Mouse (Mus musculus) CH12.LX (cell line): ENCODE results near the gene Slc4a3. TPM values are rescaled to one million over a fixed set of nuclear protein-coding genes. Genes with fewer than 3 reads are reported as not detected.

Source experiments
- DNase-seq: peaks from one replicate; pipeline ENCODE4 v3.0.0-alpha.2; 2013; ENCODE audit errors: extremely low read depth
- H3K27ac ChIP-seq: 2 replicates; pipeline ENCODE4 v1.5.1; 2012; ENCODE audit warnings: low read depth, mild to moderate bottlenecking, control low read depth, moderate library complexity; ENCODE audit not compliant: insufficient read depth
- H3K27me3 ChIP-seq: replicated peaks from 2 replicates; pipeline ENCODE3; 2012; ENCODE audit warnings: inconsistent platforms
- H3K36me3 ChIP-seq, 2 experiments: replicated peaks in 1 of 2; 2 replicates each; pipeline versions ENCODE3 to v1.6.1; 2012; ENCODE audit warnings: inconsistent platforms in 1 of 2, low read length in 1 of 2, mild to moderate bottlenecking in 1 of 2, mixed read lengths in 1 of 2, moderate library complexity in 1 of 2; ENCODE audit not compliant: control insufficient read depth in 1 of 2, insufficient read depth in 1 of 2
- H3K4me1 ChIP-seq, 2 experiments: 2 replicates each; pipeline ENCODE4 v1.6.1; 2012; ENCODE audit warnings: inconsistent platforms in 1 of 2, moderate library complexity in 1 of 2; ENCODE audit not compliant: insufficient read depth in 2 of 2, control insufficient read depth in 1 of 2
- H3K4me2 ChIP-seq: 2 replicates; pipeline ENCODE4 v1.6.1; 2012; ENCODE audit warnings: low read depth, mild to moderate bottlenecking, control low read depth; ENCODE audit not compliant: poor library complexity, insufficient read depth, severe bottlenecking
- H3K4me3 ChIP-seq, 3 experiments: fragments of 150-350 bp in 1 of 3; sonication (generic) in 1 of 3; replicated peaks in 1 of 3; 2 replicates each; pipeline versions ENCODE3 to v1.5.1; 2011 to 2012; ENCODE audit warnings: low read depth in 2 of 3, low read length in 2 of 3, mild to moderate bottlenecking in 2 of 3, moderate library complexity in 2 of 3, control low read depth in 1 of 3, improper control_type of control experiment in 1 of 3, inconsistent platforms in 1 of 3, mixed read lengths in 1 of 3; ENCODE audit not compliant: poor library complexity in 1 of 3
- H3K79me2 ChIP-seq: replicated peaks from 2 replicates; pipeline ENCODE4 v1.6.1; 2012; ENCODE audit warnings: mild to moderate bottlenecking, moderate library complexity; ENCODE audit not compliant: control insufficient read depth, poor library complexity, insufficient read depth, severe bottlenecking; ENCODE audit errors: extremely low read depth
- H3K9ac ChIP-seq: 2 replicates; pipeline ENCODE4 v1.6.1; 2012; ENCODE audit warnings: low read depth, mild to moderate bottlenecking, control low read depth, moderate library complexity; ENCODE audit not compliant: insufficient read depth
- H3K9me3 ChIP-seq: replicated peaks from 2 replicates; pipeline ENCODE3; 2012; ENCODE audit warnings: low read length, inconsistent platforms, mixed read lengths
- CHD1 ChIP-seq: IDR thresholded peaks from 2 replicates; pipeline ENCODE4 v1.6.1; 2012; ENCODE audit warnings: low read depth, low read length, improper control_type of control experiment, inconsistent platforms
- E2F4 ChIP-seq: IDR thresholded peaks from 2 replicates; pipeline ENCODE4 v1.6.1; 2011; ENCODE audit warnings: low read depth, low read length, improper control_type of control experiment; ENCODE audit not compliant: insufficient replicate concordance
- ELF1 ChIP-seq: IDR thresholded peaks from 2 replicates; pipeline ENCODE4 v1.6.1; 2014; ENCODE audit warnings: low read depth, mild to moderate bottlenecking, inconsistent platforms, low read length, improper control_type of control experiment
- HCFC1 ChIP-seq: IDR thresholded peaks from 2 replicates; pipeline ENCODE4 v1.6.1; 2012; ENCODE audit warnings: low read depth, mild to moderate bottlenecking, inconsistent platforms, low read length, improper control_type of control experiment
- IRF4 ChIP-seq: IDR thresholded peaks from 2 replicates; pipeline ENCODE4 v1.6.1; 2014; ENCODE audit warnings: low read depth, mild to moderate bottlenecking, inconsistent platforms, low read length, improper control_type of control experiment
- JUND ChIP-seq: conservative IDR thresholded peaks from 2 replicates; pipeline ENCODE4 v1.6.1; 2011; ENCODE audit warnings: low read depth, low read length, improper control_type of control experiment
- MAFK ChIP-seq: IDR thresholded peaks from 2 replicates; pipeline ENCODE4 v1.6.1; 2011; ENCODE audit warnings: low read length, improper control_type of control experiment; ENCODE audit not compliant: insufficient replicate concordance
- MAX ChIP-seq: IDR thresholded peaks from 2 replicates; pipeline ENCODE4 v1.6.1; 2011; ENCODE audit warnings: low read length, improper control_type of control experiment
- MAZ ChIP-seq: IDR thresholded peaks from 2 replicates; pipeline ENCODE4 v1.6.1; 2012; ENCODE audit warnings: low read depth, mild to moderate bottlenecking, inconsistent platforms, low read length, improper control_type of control experiment, moderate library complexity
- MEF2A ChIP-seq: IDR thresholded peaks from 2 replicates; pipeline ENCODE4 v1.6.1; 2014; ENCODE audit warnings: low read depth, mild to moderate bottlenecking, inconsistent platforms, low read length, improper control_type of control experiment, borderline replicate concordance
- NELFE ChIP-seq: IDR thresholded peaks from 2 replicates; pipeline ENCODE4 v1.6.1; 2011; ENCODE audit warnings: low read depth, low read length, improper control_type of control experiment
- NRF1 ChIP-seq: IDR thresholded peaks from 2 replicates; pipeline ENCODE4 v1.6.1; 2014; ENCODE audit warnings: low read depth, mild to moderate bottlenecking, inconsistent platforms, low read length, improper control_type of control experiment, moderate library complexity
- PAX5 ChIP-seq: IDR thresholded peaks from 2 replicates; pipeline ENCODE4 v1.6.1; 2012; ENCODE audit warnings: low read length, inconsistent platforms, mixed read lengths
- POLR2A ChIP-seq: IDR thresholded peaks from 2 replicates; pipeline ENCODE4 v1.6.1; 2011; ENCODE audit warnings: low read depth, mild to moderate bottlenecking, improper control_type of control experiment, low read length
- POLR2AphosphoS2 ChIP-seq: IDR thresholded peaks from 2 replicates; pipeline ENCODE4 v1.6.1; 2011; ENCODE audit warnings: low read depth, low read length, improper control_type of control experiment
- RAD21 ChIP-seq: IDR thresholded peaks from 2 replicates; pipeline ENCODE4 v1.6.1; 2011; ENCODE audit warnings: low read depth, mild to moderate bottlenecking, low read length, improper control_type of control experiment, moderate library complexity
- SIN3A ChIP-seq: IDR thresholded peaks from 2 replicates; pipeline ENCODE4 v1.6.1; 2012; ENCODE audit warnings: low read length, improper control_type of control experiment, inconsistent platforms
- SMC3 ChIP-seq: IDR thresholded peaks from 2 replicates; pipeline ENCODE4 v1.6.1; 2011; ENCODE audit warnings: low read depth, low read length, improper control_type of control experiment
- USF1 ChIP-seq: IDR thresholded peaks from 2 replicates; pipeline ENCODE4 v1.6.1; 2014; ENCODE audit warnings: low read depth, mild to moderate bottlenecking, inconsistent platforms, low read length, improper control_type of control experiment
- ZKSCAN1 ChIP-seq: IDR thresholded peaks from 2 replicates; pipeline ENCODE4 v1.6.1; 2012; ENCODE audit warnings: low read depth, inconsistent platforms, low read length, improper control_type of control experiment, borderline replicate concordance
- ZMIZ1 ChIP-seq: IDR thresholded peaks from 2 replicates; pipeline ENCODE4 v1.6.1; 2012; ENCODE audit warnings: low read depth, mild to moderate bottlenecking, inconsistent platforms, low read length, improper control_type of control experiment
- dilution Hi-C: fragments of 300-500 bp; cut with MboI; formaldehyde crosslinking; loops from 2 replicates; pipeline ENCODE4 v1.14.3; 2020; ENCODE audit warnings: low sequenced_read_pairs; ENCODE audit not compliant: extremely low pct_unique_long_range_greater_than_20kb, extremely low pct_ligation_motif_present
- in situ Hi-C: fragments of 300-500 bp; cut with MboI; formaldehyde crosslinking; loops from 3 replicates; pipeline ENCODE4 v1.14.3; 2019; ENCODE audit warnings: low sequenced_read_pairs, low pct_ligation_motif_present, low pct_unique_long_range_greater_than_20kb, mixed read lengths
- polyA plus RNA-seq: library from polyadenylated mRNA; unstranded; fragments of >175 nt; gene quantifications from 2 replicates; pipeline ENCODE4 v1.2.1, GENCODE M21; 2012; ENCODE audit warnings: low read depth; ENCODE audit not compliant: insufficient read length
- total RNA-seq, 2 experiments: library from RNA; depleted of rRNA; stranded (reverse); fragments of 300-350 nt in 1 of 2; fragments of >200 nt in 1 of 2; gene quantifications; 2 replicates each; pipeline ENCODE4 v1.2.3; 2012 to 2014

Gene Slc4a3
- total and polyA plus RNA-seq, 3 experiments = 0.03 to 0.21 TPM; not detected in 1

DNA sequence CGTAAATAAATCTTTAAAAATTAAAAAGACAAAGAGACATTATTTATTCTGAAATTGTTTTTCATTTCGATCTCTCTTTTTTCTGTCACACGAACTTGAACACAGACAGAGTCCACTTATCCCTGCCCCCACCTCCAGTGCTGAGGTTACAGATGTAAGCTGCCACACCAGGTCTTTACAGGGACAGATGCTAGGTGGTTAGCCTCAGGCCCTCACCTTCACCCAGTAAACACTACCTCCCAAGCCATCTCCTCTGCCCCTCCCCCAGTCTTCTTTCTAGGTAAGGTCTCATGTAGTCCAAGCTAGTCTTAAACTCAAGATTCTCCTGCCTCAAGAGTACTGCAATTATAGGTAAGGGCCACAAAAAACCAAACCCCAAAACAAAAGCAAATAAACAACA, 33.5 kb upstream of the Slc4a3 start:
- no peaks in the 10 kb centered on the region for H3K79me2 ChIP-seq
- in situ Hi-C loops = no loop called here
- H3K27ac ChIP-seq = no peak overlapping the region

DNA sequence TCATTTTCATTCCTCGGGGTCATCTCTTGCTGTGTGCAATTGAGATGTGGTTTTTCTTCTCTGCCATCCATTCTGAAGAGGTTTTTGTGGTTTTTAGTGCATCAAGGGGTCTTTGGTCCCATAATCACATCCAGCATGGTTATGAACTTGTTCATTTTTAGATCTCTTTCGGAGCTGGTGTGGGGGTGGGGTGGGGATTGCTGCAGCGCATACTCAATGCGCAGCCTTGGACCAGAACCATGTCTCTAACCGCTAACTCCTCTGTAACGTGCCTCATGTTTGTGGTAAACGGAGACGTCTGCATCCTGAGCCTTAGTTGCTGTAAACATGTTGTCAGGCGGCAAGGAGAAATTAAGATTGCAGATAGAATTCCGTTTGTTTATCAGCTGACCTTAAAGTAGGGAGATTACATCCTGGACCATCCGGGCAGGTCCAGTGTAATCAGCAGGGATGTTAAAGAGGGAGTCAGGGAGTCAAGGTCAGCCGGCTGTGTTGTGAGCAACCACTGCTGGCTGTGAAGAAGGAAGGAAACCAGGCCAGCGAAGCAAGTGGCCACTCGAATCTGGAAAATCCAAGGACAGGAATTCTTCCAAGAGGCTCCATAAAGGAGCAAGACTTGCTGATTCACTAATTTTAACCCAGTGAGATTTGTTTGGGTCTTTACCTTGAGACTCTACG, 29.2 kb upstream of the Slc4a3 start:
- Histone ChIP-seq H3K36me3 (no peaks in the 10 kb centered on the region), H3K9me3 (no peaks in the 10 kb centered on the region), H3K27me3 (peaks cover 2% of the 10 kb centered on the region), H3K79me2 (no peaks in the 10 kb centered on the region), H3K9ac (no peak overlapping the region), H3K27ac (no peak overlapping the region), H3K4me2 (no peak overlapping the region), H3K4me3 (no peak overlapping the region), H3K4me1 (peaks cover 0 to 2% of the 10 kb centered on the region in 2 experiments; a peak in 1 of 4 replicates)
- in situ Hi-C loops = no loop called here
- TF ChIP-seq MEF2A = no peak
- dilution Hi-C loops = no loop called here
- no peak for DNase-seq

More for the DNA sequence above, 33.5 kb upstream of the Slc4a3 start:
- H3K9ac ChIP-seq = no peak overlapping the region
- H3K4me1 ChIP-seq = no peaks in the 10 kb centered on the region
- no peak overlapping the region for H3K4me2 ChIP-seq
- dilution Hi-C loops = no loop called here
- no peaks in the 10 kb centered on the region for H3K9me3 ChIP-seq
- TF ChIP-seq IRF4 = no peak
- no peak for TF ChIP-seq JUND
- no peak for TF ChIP-seq NRF1
- H3K4me3 ChIP-seq = no peak overlapping the region
- peaks cover 10% of the 10 kb centered on the region for H3K27me3 ChIP-seq
- H3K36me3 ChIP-seq = no peaks in the 10 kb centered on the region
- DNase-seq = no peak

DNA sequence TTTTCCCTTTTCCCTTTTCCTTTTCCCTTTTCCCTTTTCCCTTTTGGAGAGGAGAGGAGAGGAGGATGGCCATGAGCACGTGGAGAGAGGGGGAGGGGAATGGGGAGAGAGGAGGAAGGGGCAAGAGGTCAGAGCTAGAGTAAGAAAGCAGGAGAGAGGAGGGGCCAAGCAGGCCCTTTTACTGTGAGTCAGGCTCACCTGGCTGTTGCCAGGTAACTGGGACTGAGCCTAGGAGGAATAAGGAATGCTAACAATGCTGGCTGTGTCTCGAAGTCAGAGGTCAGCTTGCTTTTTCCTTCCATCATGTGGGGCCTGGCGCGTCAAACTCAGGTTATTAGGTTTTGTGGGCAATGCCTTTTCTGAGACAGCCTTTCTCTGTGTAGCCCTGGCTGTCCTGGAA, 28.1 kb upstream of the Slc4a3 start:
- in situ Hi-C loops = no loop called here
- H3K9ac ChIP-seq = no peak overlapping the region
- H3K79me2 ChIP-seq = no peaks in the 10 kb centered on the region
- no peak for TF ChIP-seq RAD21
- no peak for TF ChIP-seq ELF1
- no peak for TF ChIP-seq MAX
- TF ChIP-seq SIN3A = no peak
- TF ChIP-seq NELFE = no peak
- TF ChIP-seq MEF2A = no peak
- no peak for TF ChIP-seq SMC3
- TF ChIP-seq IRF4 = no peak
- no peak for TF ChIP-seq CHD1
- TF ChIP-seq POLR2AphosphoS2 = no peak
- no peak for TF ChIP-seq PAX5
- no peak for TF ChIP-seq E2F4
- no peak for TF ChIP-seq ZMIZ1
- TF ChIP-seq HCFC1 = no peak
- no peak for TF ChIP-seq POLR2A
- TF ChIP-seq USF1 = no peak
- TF ChIP-seq MAFK = no peak
- TF ChIP-seq ZKSCAN1 = no peak
- TF ChIP-seq MAZ = no peak
- TF ChIP-seq, all 38 proteins: peak for 0
- H3K27ac ChIP-seq = no peak overlapping the region
- dilution Hi-C loops = no loop called here
- peaks cover 2% of the 10 kb centered on the region for H3K27me3 ChIP-seq
- DNase-seq = no peak
- peaks cover 0 to 9% of the 10 kb centered on the region in 2 experiments; a peak in 2 of 4 replicates for H3K4me1 ChIP-seq
- H3K4me3 ChIP-seq = no peak overlapping the region
- H3K36me3 ChIP-seq = no peaks in the 10 kb centered on the region
- H3K9me3 ChIP-seq = no peaks in the 10 kb centered on the region
- H3K4me2 ChIP-seq = no peak overlapping the region
